Mouse (Mus musculus) thymus, adult 2 months (tissue): ENCODE data around the gene Lgals4. TPM values are rescaled to one million over a fixed set of nuclear protein-coding genes. Genes with fewer than 3 reads are reported as not detected.
A peak's percentile ranks its signal among the peaks of the same experiment; 100 is the strongest.

ENCODE experiments used
- DNase-seq: peaks from one replicate; pipeline ENCODE4 v3.0.0; 2021
- H3K27ac ChIP-seq: fragments of 200-500 bp; 2 replicates; pipeline ENCODE4 v1.5.1; 2012; ENCODE audit warnings: low read length, control low read depth; ENCODE audit not compliant: control insufficient read depth, insufficient read depth
- H3K27me3 ChIP-seq: fragments of 200-500 bp; 2 replicates; pipeline ENCODE4 v1.6.1; 2012; ENCODE audit warnings: mild to moderate bottlenecking, low read length, moderate library complexity, mixed read lengths; ENCODE audit not compliant: control insufficient read depth, insufficient read depth
- H3K36me3 ChIP-seq: fragments of 200-500 bp; 2 replicates; pipeline ENCODE4 v1.6.1; 2012; ENCODE audit warnings: mild to moderate bottlenecking, low read length, moderate library complexity; ENCODE audit not compliant: control insufficient read depth, insufficient read depth
- H3K4me1 ChIP-seq: fragments of 200-500 bp; replicated peaks from 2 replicates; pipeline ENCODE4 v1.6.1; 2012; ENCODE audit warnings: low read length; ENCODE audit not compliant: control insufficient read depth, insufficient read depth
- H3K4me3 ChIP-seq: fragments of 200-500 bp; 2 replicates; pipeline ENCODE4 v1.5.1; 2012; ENCODE audit warnings: mild to moderate bottlenecking, low read length, control low read depth, moderate library complexity; ENCODE audit not compliant: control insufficient read depth, insufficient read depth
- CTCF ChIP-seq: fragments of 200-500 bp; IDR thresholded peaks from 2 replicates; pipeline ENCODE4 v1.5.1; 2012; ENCODE audit warnings: mild to moderate bottlenecking, control low read depth, low read length, moderate library complexity, borderline replicate concordance; ENCODE audit not compliant: control insufficient read depth, poor library complexity, insufficient read depth; ENCODE audit errors: extremely low read depth
- POLR2A ChIP-seq: fragments of 200-500 bp; IDR thresholded peaks from 2 replicates; pipeline ENCODE4 v1.6.1; 2012; ENCODE audit warnings: mild to moderate bottlenecking, low read length, control low read depth, moderate library complexity; ENCODE audit not compliant: control insufficient read depth, poor library complexity, insufficient read depth; ENCODE audit errors: extremely low read depth
- WGBS: fragments of 180-500 bp; shearing (Covaris S2); methylation state at CpG from one replicate; pipeline ENCODE4 v1.1.7; 2018; 5-methylcytosine and 5-hydroxymethylcytosine counted together
- polyA plus RNA-seq: library from polyadenylated mRNA; depleted of rRNA; stranded (reverse); fragments of >200 nt; gene quantifications from 2 replicates; pipeline ENCODE4 v1.2.3, GENCODE M21; 2012; rRNA removed

The Lgals4 gene
- polyA plus RNA-seq = 23.2 and 29.7 TPM in 2 replicates

- no peak within 1 kb of the TSS for H3K4me3 ChIP-seq
- WGBS = 83% methylated on average over 6 of the region's 6 CpGs
- H3K27me3 ChIP-seq = no peaks in the 10 kb centered on the region
- peaks cover 3% of the 10 kb centered on the region; the same call in 1 of the 2 replicates for H3K4me1 ChIP-seq
- no peak within 1 kb of the TSS for H3K27ac ChIP-seq
- no peak for TF ChIP-seq POLR2A
- no peak for TF ChIP-seq CTCF
- peaks cover 23% of the 10 kb centered on the region for H3K36me3 ChIP-seq
- no peak for DNase-seq
Measured at GRCm38 (mm10) chr7:28833723-28834347, at the start of gene Lgals4. TSS of gene Lgals4 (plus strand) at chr7:28833854.

GRCm38 (mm10) chr7:28785161-28785560 lies 48.5 kb upstream of the Lgals4 start:
- Histone ChIP-seq H3K27me3 (no peaks in the 10 kb centered on the region), H3K4me1 (peaks cover 67% of the 10 kb centered on the region), H3K27ac (peak overlapping the region; percentile 56; the same call in 1 of the 2 replicates), H3K36me3 (no peaks in the 10 kb centered on the region), H3K4me3 (no peak overlapping the region)
- TF ChIP-seq POLR2A = no peak
- no peak for TF ChIP-seq CTCF
- 28% methylated on average over 5 of the region's 5 CpGs for WGBS
- DNase-seq = peak; percentile 56

- 91% methylated on average over 9 of the region's 9 CpGs for WGBS
- H3K4me1 ChIP-seq = peaks cover 66% of the 10 kb centered on the region
- no peaks in the 10 kb centered on the region for H3K36me3 ChIP-seq
- DNase-seq = no peak
- no peak overlapping the region for H3K4me3 ChIP-seq
- H3K27me3 ChIP-seq = no peaks in the 10 kb centered on the region
- no peak overlapping the region; the same call in 1 of the 2 replicates for H3K27ac ChIP-seq
- TF ChIP-seq CTCF (no peak), POLR2A (no peak)
Measured at GRCm38 (mm10) chr7:28787884-28788283, 45.8 kb upstream of the Lgals4 start.

GRCm38 (mm10) chr7:28788307-28789195 lies 45.1 kb upstream of the Lgals4 start, which contains the start of gene Rinl:
TSS of gene Rinl (plus strand) at chr7:28788969.
- 9% methylated on average over 5 of the region's 5 CpGs for WGBS
- Histone ChIP-seq H3K4me1 (peaks cover 63% of the 10 kb centered on the region), H3K27me3 (no peaks in the 10 kb centered on the region), H3K4me3 (peak within 1 kb of the TSS; percentile 54), H3K27ac (peak within 1 kb of the TSS; percentile 65), H3K36me3 (no peaks in the 10 kb centered on the region)
- peak; percentile 69; the same call in 1 of the 2 replicates for TF ChIP-seq POLR2A
- no peak for TF ChIP-seq CTCF
- peak; percentile 79 for DNase-seq

- Histone ChIP-seq H3K4me3 (peak overlapping the region; percentile 54), H3K4me1 (peaks cover 57% of the 10 kb centered on the region), H3K36me3 (no peaks in the 10 kb centered on the region), H3K27ac (peak overlapping the region; percentile 57), H3K27me3 (no peaks in the 10 kb centered on the region)
- no peak for TF ChIP-seq CTCF
- no peak for TF ChIP-seq POLR2A
- DNase-seq = no peak
- 65% methylated on average over 3 of the region's 3 CpGs for WGBS
Measured at GRCm38 (mm10) chr7:28789235-28789634, 44.4 kb upstream of the Lgals4 start.

- DNase-seq = no peak
- Histone ChIP-seq H3K27ac (peak overlapping the region; percentile 57; the same call in 1 of the 2 replicates), H3K4me3 (no peak overlapping the region), H3K4me1 (peaks cover 47% of the 10 kb centered on the region), H3K27me3 (no peaks in the 10 kb centered on the region), H3K36me3 (no peaks in the 10 kb centered on the region)
- 84% methylated on average over 8 of the region's 8 CpGs for WGBS
- TF ChIP-seq POLR2A = no peak
- TF ChIP-seq CTCF = peak; percentile 52; the same call in 1 of the 2 replicates
Measured at GRCm38 (mm10) chr7:28790066-28790806, 43.4 kb upstream of the Lgals4 start.
